Mouse (Mus musculus) liver, postnatal 0 days (tissue): ENCODE measurements at regions not wholly inside any gene's neighbourhood (a gene's known extent, or its start where the extent isn't known, plus 50 kb on each side); places are given as distances from the start of the nearest gene placed in this dataset.

Experiments used
- ATAC-seq: fragments of 200-750 bp; cut with Nextera tagmentation; 2 replicates; pipeline ENCODE4 v1.8.0; 2017; ENCODE audit warnings: mild to moderate bottlenecking, moderate library complexity
- DNase-seq: peaks from one replicate; pipeline ENCODE4 v3.0.0-alpha.2; 2016
- H3K27ac ChIP-seq: fragments of 300-500 bp; sonication (generic); 2 replicates; pipeline ENCODE4 v1.5.1; 2014; ENCODE audit warnings: antibody characterized with exemption, moderate library complexity, mild to moderate bottlenecking, low read depth
- H3K27me3 ChIP-seq: fragments of 300-500 bp; sonication (generic); 2 replicates; pipeline ENCODE4 v1.6.1; 2014; ENCODE audit warnings: low read length, control low read depth, mixed read lengths; ENCODE audit not compliant: insufficient read depth
- H3K36me3 ChIP-seq: fragments of 300-500 bp; sonication (generic); replicated peaks from 2 replicates; pipeline ENCODE4 v1.6.1; 2014; ENCODE audit warnings: mild to moderate bottlenecking, control low read depth, low read length, moderate library complexity, mixed read lengths; ENCODE audit not compliant: insufficient read depth
- H3K4me1 ChIP-seq: fragments of 300-500 bp; sonication (generic); 2 replicates; pipeline ENCODE4 v1.6.1; 2014; ENCODE audit warnings: antibody characterized with exemption, mild to moderate bottlenecking, control low read depth; ENCODE audit not compliant: insufficient read depth
- H3K4me2 ChIP-seq: fragments of 300-500 bp; sonication (generic); 2 replicates; pipeline ENCODE4 v1.6.1; 2014; ENCODE audit warnings: low read depth, mild to moderate bottlenecking, low read length, moderate library complexity, mixed read lengths
- H3K4me3 ChIP-seq: fragments of 300-500 bp; sonication (generic); 2 replicates; pipeline ENCODE4 v1.5.1; 2014; ENCODE audit warnings: low read depth, low read length
- H3K9ac ChIP-seq: fragments of 300-500 bp; sonication (generic); replicated peaks from 2 replicates; pipeline ENCODE4 v1.6.1; 2014; ENCODE audit warnings: mild to moderate bottlenecking, moderate library complexity
- H3K9me3 ChIP-seq: fragments of 300-500 bp; sonication (generic); 2 replicates; pipeline ENCODE4 v1.6.1; 2016; ENCODE audit warnings: mild to moderate bottlenecking, control low read depth, low read length, mixed read lengths
- CTCF ChIP-seq: sonication (generic); IDR thresholded peaks from 2 replicates; pipeline ENCODE4 v1.5.1; 2016; ENCODE audit warnings: antibody characterized with exemption, low read depth
- EP300 ChIP-seq: IDR thresholded peaks from 2 replicates; pipeline ENCODE4 v1.6.1; 2016; ENCODE audit warnings: antibody characterized with exemption, low read depth, mild to moderate bottlenecking
- WGBS: fragments of 180-500 bp; shearing (Covaris S2); extraction: QIAGEN DNeasy Blood & Tissue Kit; methylation state at CpG from one replicate; pipeline ENCODE4 v1.1.7; 2014; ENCODE audit not compliant: insufficient replicate concordance; 5-methylcytosine and 5-hydroxymethylcytosine counted together

DNA sequence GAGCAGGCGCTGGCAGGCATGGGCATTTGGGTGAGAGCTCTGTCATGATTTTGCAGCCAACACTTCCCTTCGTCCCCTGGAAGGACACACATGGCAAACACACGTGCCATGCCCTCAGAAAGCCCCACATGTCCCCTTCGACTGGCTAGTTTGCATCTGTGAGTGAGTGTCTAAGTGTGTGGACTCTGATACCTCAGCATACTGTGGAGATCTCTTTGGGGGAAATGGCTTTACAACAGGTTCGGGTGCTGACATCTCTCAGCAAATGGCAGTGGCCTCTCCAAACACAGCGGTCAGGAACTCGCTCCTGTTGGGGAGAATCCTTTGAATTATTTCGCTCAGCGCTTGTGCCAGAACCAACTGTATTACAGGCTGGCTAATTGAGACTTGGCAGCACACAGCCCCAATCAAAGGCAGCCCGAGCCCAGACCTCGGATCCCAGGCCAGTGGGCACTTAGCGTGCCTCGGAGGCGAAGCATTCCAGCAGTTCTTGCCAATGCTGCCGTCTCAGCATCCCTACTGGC, 86.5 kb upstream of the Mki67 start:
- TF ChIP-seq CTCF (no peak), EP300 (no peak)
- DNase-seq (no peak), ATAC-seq (no peak)
- no peak overlapping the region for H3K9ac ChIP-seq
- H3K27me3 ChIP-seq = no peaks in the 10 kb centered on the region; the same call in 1 of the 2 replicates
- no peak overlapping the region for H3K4me3 ChIP-seq
- peaks cover 12% of the 10 kb centered on the region for H3K4me1 ChIP-seq
- H3K27ac ChIP-seq = no peak overlapping the region
- H3K4me2 ChIP-seq = no peak overlapping the region
- H3K36me3 ChIP-seq = no peaks in the 10 kb centered on the region
- no peaks in the 10 kb centered on the region for H3K9me3 ChIP-seq
- 80% methylated on average over 15 of the region's 15 CpGs for WGBS

DNA sequence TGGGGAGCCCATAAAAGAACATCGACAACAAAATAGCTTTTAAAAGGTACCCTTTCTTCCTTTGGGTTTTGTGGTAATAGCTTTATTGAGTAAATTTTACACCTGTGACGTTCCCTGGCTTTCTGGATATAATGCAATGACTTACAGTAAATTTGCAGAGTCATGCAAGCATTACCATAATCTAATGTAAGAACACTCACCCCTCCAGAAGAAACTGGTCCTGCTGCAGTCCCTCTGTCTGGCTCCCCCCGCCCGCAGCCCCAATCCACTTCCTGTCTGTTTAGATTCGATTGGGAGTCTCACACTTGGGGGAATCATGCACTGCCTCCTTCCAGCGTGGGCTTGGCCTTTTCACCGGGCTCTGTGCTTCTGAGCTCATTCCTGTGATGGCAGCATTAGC, 88.6 kb upstream of the Mki67 start:
- DNase-seq = no peak
- WGBS = 18% methylated on average over 7 of the region's 7 CpGs
- Histone ChIP-seq H3K4me3 (no peak overlapping the region), H3K9me3 (no peaks in the 10 kb centered on the region), H3K27me3 (no peaks in the 10 kb centered on the region), H3K4me1 (peaks cover 26% of the 10 kb centered on the region), H3K36me3 (no peaks in the 10 kb centered on the region), H3K9ac (no peak overlapping the region), H3K4me2 (no peak overlapping the region), H3K27ac (no peak overlapping the region)
- no peak for ATAC-seq
- no peak for TF ChIP-seq CTCF
- TF ChIP-seq EP300 = no peak

DNA sequence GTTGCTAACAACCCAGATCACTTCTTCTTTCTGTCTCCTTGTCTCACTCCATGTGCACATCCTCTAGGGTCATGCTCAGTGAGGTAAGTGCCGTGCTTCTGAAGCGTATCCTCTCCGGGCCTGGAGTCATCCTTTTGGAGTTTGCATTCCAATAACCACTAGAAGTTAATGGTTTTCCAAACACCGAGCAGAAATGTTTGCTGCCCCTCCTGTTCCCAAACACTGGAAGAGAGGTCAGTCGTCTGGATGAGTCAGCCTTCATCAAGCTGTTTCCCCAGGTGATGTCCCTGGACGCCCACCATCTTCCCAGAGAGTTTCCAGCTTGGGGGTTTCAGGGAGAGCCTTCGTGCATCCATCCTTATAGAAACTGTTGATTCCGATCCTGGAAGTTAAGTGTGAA, 90.0 kb upstream of the Mki67 start:
- H3K27me3 ChIP-seq = no peaks in the 10 kb centered on the region
- no peak for DNase-seq
- peaks cover 32% of the 10 kb centered on the region for H3K4me1 ChIP-seq
- ATAC-seq = peak; percentile 56; the same call in 1 of the 2 replicates
- no peaks in the 10 kb centered on the region for H3K9me3 ChIP-seq
- TF ChIP-seq CTCF = no peak
- no peak for TF ChIP-seq EP300
- no peak overlapping the region for H3K4me3 ChIP-seq
- no peak overlapping the region for H3K4me2 ChIP-seq
- no peak overlapping the region for H3K9ac ChIP-seq
- H3K36me3 ChIP-seq = no peaks in the 10 kb centered on the region
- peak overlapping the region; percentile 22; the same call in 1 of the 2 replicates for H3K27ac ChIP-seq
- WGBS = 68% methylated on average over 8 of the region's 8 CpGs

DNA sequence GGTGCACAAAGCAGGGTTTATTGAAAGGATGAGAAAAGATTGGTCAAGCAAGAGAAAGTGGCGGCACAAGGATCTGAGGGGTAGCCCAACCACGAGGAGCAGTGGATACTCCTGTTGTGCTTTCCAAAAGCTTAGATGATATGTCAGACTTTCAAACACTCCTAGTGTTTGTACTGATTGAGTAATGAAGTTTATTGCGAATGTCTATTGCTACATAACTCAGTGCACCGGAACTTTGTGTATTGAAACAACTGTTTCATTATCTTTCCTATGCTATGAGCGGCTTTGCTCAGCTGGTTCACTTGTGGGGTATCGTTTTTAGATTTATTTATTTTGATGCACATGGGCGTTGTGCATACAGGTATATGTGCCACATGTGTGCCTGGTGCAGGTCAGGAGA, 90.5 kb upstream of the Mki67 start:
- no peak overlapping the region for H3K27ac ChIP-seq
- 64% methylated on average over 7 of the region's 7 CpGs for WGBS
- H3K27me3 ChIP-seq = no peaks in the 10 kb centered on the region
- H3K9me3 ChIP-seq = no peaks in the 10 kb centered on the region
- ATAC-seq = peak; percentile 68
- no peaks in the 10 kb centered on the region for H3K36me3 ChIP-seq
- TF ChIP-seq CTCF (no peak), EP300 (no peak)
- peaks cover 32% of the 10 kb centered on the region for H3K4me1 ChIP-seq
- DNase-seq = no peak
- no peak overlapping the region for H3K9ac ChIP-seq
- H3K4me3 ChIP-seq = no peak overlapping the region
- peak overlapping the region; percentile 22; the same call in 1 of the 2 replicates for H3K4me2 ChIP-seq

DNA sequence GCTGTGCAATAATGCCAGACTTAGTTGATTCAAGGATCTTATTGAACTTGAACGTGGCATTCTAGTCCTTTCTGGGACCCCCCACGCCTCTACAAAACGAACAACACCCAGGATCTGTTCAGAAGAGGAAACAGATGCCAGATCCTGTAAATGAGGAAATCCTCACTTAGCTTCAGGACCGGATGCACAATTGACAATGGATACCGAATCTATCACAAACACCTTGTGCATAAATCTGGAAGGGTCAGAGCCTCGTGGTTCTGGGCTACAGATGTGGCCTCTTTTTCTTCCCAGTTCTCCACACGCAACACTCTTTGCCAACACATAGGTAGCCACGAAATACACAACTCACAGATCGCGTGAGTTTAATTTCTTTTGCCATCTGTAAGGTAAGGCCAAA, 93.0 kb upstream of the Mki67 start:
- peak overlapping the region; percentile 63 for H3K4me2 ChIP-seq
- 29% methylated on average over 10 of the region's 10 CpGs for WGBS
- H3K9ac ChIP-seq = no peak overlapping the region
- peak overlapping the region; percentile 15; the same call in 1 of the 2 replicates for H3K4me3 ChIP-seq
- H3K36me3 ChIP-seq = no peaks in the 10 kb centered on the region
- H3K27me3 ChIP-seq = no peaks in the 10 kb centered on the region
- DNase-seq (no peak), ATAC-seq (no peak)
- no peaks in the 10 kb centered on the region for H3K9me3 ChIP-seq
- no peak for TF ChIP-seq EP300
- peak overlapping the region; percentile 42; the same call in 1 of the 2 replicates for H3K27ac ChIP-seq
- H3K4me1 ChIP-seq = peaks cover 34% of the 10 kb centered on the region

DNA sequence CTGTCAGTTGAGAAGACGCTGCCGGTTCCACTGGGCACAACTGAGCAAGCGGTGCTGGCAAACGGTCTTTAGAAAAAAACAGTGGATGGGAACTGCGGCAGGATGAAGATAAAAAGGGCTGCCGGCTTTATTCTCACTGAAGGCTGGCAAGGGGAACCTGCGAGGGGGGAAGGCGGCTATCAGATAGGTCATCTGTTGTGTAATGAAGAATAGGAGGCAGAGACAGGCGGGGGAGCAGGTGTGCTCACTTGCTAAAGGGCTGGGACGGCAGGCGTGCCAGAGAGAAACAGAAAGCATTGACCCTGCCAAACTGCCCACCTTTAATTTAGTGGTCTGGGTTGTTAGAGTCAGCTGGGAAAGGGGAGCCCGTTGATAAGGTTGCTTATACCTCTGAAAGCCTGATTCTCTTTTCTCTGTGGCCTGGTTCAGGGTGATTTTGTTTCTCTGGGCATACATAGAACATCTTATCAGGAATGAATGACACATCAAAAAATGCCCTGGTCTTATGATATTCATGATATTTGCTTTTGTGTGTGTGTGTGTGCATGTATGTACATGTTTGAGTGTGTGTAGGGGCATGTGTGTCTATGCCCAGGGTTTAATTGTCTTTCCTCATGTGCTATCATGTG, 93.7 kb upstream of the Mki67 start:
- WGBS = 10% methylated on average over 12 of the region's 12 CpGs
- H3K27ac ChIP-seq = peak overlapping the region; percentile 42; the same call in 1 of the 2 replicates

More for the DNA sequence above, 93.7 kb upstream of the Mki67 start:
- DNase-seq (no peak), ATAC-seq (no peak)
- H3K36me3 ChIP-seq = no peaks in the 10 kb centered on the region
- H3K9me3 ChIP-seq = no peaks in the 10 kb centered on the region
- peak overlapping the region; percentile 60 for H3K9ac ChIP-seq
- peak overlapping the region; percentile 63 for H3K4me2 ChIP-seq
- H3K4me1 ChIP-seq = peaks cover 33% of the 10 kb centered on the region
- no peak for TF ChIP-seq CTCF
- TF ChIP-seq EP300 = peak; percentile 46
- peak overlapping the region; percentile 15; the same call in 1 of the 2 replicates for H3K4me3 ChIP-seq
- no peaks in the 10 kb centered on the region for H3K27me3 ChIP-seq
